Mouse (Mus musculus) ES-Bruce4 (cell line): ENCODE results near the gene Matn3.

Experiments used
- EP300 ChIP-seq: IDR thresholded peaks from 2 replicates; pipeline ENCODE4 v1.6.1; 2011; ENCODE audit warnings: low read depth, low read length; ENCODE audit not compliant: insufficient read depth
- POLR2A ChIP-seq: IDR thresholded peaks from one replicate; pipeline ENCODE4 v1.8.1; 2011; ENCODE audit warnings: low read length; ENCODE audit not compliant: insufficient read depth

- TF ChIP-seq EP300 (no peak), POLR2A (no peak)
Measured at GRCm38 (mm10) chr12:8927652-8928051, 20.1 kb upstream of the Matn3 start.
